Mouse (Mus musculus): Measurements from ENCODE around the gene Hsp90ab1. TPM values are rescaled to one million over a fixed set of nuclear protein-coding genes. Genes with fewer than 3 reads are reported as not detected.

Gene Hsp90ab1
- polyA plus RNA-seq, 1 experiment from 2014 or later, result 1,400 TPM

- Histone ChIP-seq H3K27me3 (ENCODE audit: control insufficient read depth, insufficient read depth, low read length) (no peaks in the 10 kb centered on the region), H3K27ac (ENCODE audit: low read length) (peak overlapping the region; percentile 60; the same call in 1 of the 2 replicates), H3K36me3 (ENCODE audit: control insufficient read depth, insufficient read depth, low read length) (no peaks in the 10 kb centered on the region), H3K4me2 (ENCODE audit: low read depth, low read length) (no peak overlapping the region), H3K9ac (ENCODE audit: low read length) (no peak overlapping the region), H3K9me3 (replicated peaks; ENCODE audit: control insufficient read depth, low read length) (no peaks in the 10 kb centered on the region), H3K4me3 (replicated peaks; ENCODE audit: low read length) (no peak overlapping the region), H3K4me1 (ENCODE audit: control insufficient read depth, insufficient read depth, low read length) (0 out of 2 replicates have a peak, but pooled peaks cover 5% of the 10 kb centered on the region)
- peak; percentile 47 for ATAC-seq (ENCODE audit: insufficient read depth, low FRiP score)
- 35% methylated on average over 5 of the region's 5 CpGs for WGBS
These were observed 37.2 kb upstream of the Hsp90ab1 start for GRCm38 (mm10) chr17:45610144-45610866.

- Histone ChIP-seq H3K27ac (ENCODE audit: low read length) (no peak overlapping the region), H3K4me1 (ENCODE audit: control insufficient read depth, insufficient read depth, low read length) (0 out of 2 replicates have a peak, but pooled peaks cover 5% of the 10 kb centered on the region), H3K36me3 (ENCODE audit: control insufficient read depth, insufficient read depth, low read length) (no peaks in the 10 kb centered on the region), H3K4me2 (ENCODE audit: low read depth, low read length) (no peak overlapping the region), H3K4me3 (replicated peaks; ENCODE audit: low read length) (no peak overlapping the region), H3K27me3 (ENCODE audit: control insufficient read depth, insufficient read depth, low read length) (no peaks in the 10 kb centered on the region), H3K9me3 (replicated peaks; ENCODE audit: control insufficient read depth, low read length) (no peaks in the 10 kb centered on the region), H3K9ac (ENCODE audit: low read length) (no peak overlapping the region)
- ATAC-seq (ENCODE audit: insufficient read depth, low FRiP score), result no peak
- WGBS, result 87% methylated on average over 4 of the region's 4 CpGs
These were observed 35.3 kb upstream of the Hsp90ab1 start for GRCm38 (mm10) chr17:45608396-45608795.

GRCm38 (mm10) chr17:45606992-45607879 lies 34.2 kb upstream of the Hsp90ab1 start:
- H3K9me3 ChIP-seq (replicated peaks; ENCODE audit: control insufficient read depth, low read length), result no peaks in the 10 kb centered on the region
- no peak for ATAC-seq (ENCODE audit: insufficient read depth, low FRiP score)
- H3K4me1 ChIP-seq (ENCODE audit: control insufficient read depth, insufficient read depth, low read length), result peaks cover 5% of the 10 kb centered on the region; the same call in 1 of the 2 replicates
- H3K27me3 ChIP-seq (ENCODE audit: control insufficient read depth, insufficient read depth, low read length), result no peaks in the 10 kb centered on the region
- H3K36me3 ChIP-seq (ENCODE audit: control insufficient read depth, insufficient read depth, low read length), result no peaks in the 10 kb centered on the region
- no peak overlapping the region for H3K4me2 ChIP-seq (ENCODE audit: low read depth, low read length)
- no peak overlapping the region for H3K27ac ChIP-seq (ENCODE audit: low read length)
- no peak overlapping the region for H3K9ac ChIP-seq (ENCODE audit: low read length)
- 75% methylated on average over 15 of the region's 15 CpGs for WGBS
- no peak overlapping the region for H3K4me3 ChIP-seq (replicated peaks; ENCODE audit: low read length)

DNA sequence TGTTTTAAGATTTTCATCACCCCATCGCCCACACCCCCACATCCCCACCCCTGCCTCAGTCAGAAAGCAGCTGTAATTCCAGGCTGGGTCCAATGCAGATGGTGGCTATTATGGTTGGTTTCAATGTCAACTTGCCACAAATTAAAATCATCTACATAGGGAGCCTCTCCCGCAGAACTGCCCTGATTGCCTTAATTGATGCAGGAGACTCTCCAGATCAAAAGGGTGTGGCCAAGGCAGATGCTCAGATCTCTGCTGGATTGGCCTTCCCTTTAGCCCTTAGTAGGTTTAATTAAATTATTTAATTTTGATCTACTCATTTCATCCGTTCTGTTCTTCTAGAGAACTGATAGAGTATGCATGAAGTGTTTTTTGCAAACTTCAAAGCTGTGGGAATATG lies 29.9 kb upstream of the Hsp90ab1 start:
- WGBS, result 80% methylated on average over 3 of the region's 3 CpGs
- Histone ChIP-seq H3K36me3 (ENCODE audit: control insufficient read depth, insufficient read depth, low read length) (no peaks in the 10 kb centered on the region), H3K9me3 (replicated peaks; ENCODE audit: control insufficient read depth, low read length) (no peaks in the 10 kb centered on the region), H3K9ac (ENCODE audit: low read length) (no peak overlapping the region), H3K4me1 (ENCODE audit: control insufficient read depth, insufficient read depth, low read length) (peaks cover 27% of the 10 kb centered on the region), H3K4me2 (ENCODE audit: low read depth, low read length) (no peak overlapping the region), H3K27me3 (ENCODE audit: control insufficient read depth, insufficient read depth, low read length) (0 out of 2 replicates have a peak, but pooled peaks cover 3% of the 10 kb centered on the region), H3K27ac (ENCODE audit: low read length) (no peak overlapping the region), H3K4me3 (replicated peaks; ENCODE audit: low read length) (no peak overlapping the region)
- no peak for ATAC-seq (ENCODE audit: insufficient read depth, low FRiP score)

GRCm38 (mm10) chr17:45601877-45602304 lies 28.8 kb upstream of the Hsp90ab1 start, which contains the start of gene Mymx:
TSS of gene Mymx (minus strand) at chr17:45602102.
- Histone ChIP-seq H3K9me3 (replicated peaks; ENCODE audit: control insufficient read depth, low read length) (no peaks in the 10 kb centered on the region), H3K4me3 (replicated peaks; ENCODE audit: low read length) (no peak within 1 kb of the TSS), H3K4me2 (ENCODE audit: low read depth, low read length) (no peak within 1 kb of the TSS), H3K27ac (ENCODE audit: low read length) (no peak within 1 kb of the TSS), H3K9ac (ENCODE audit: low read length) (peak within 1 kb of the TSS; percentile 2; the same call in 1 of the 2 replicates), H3K36me3 (ENCODE audit: control insufficient read depth, insufficient read depth, low read length) (no peaks in the 10 kb centered on the region), H3K27me3 (ENCODE audit: control insufficient read depth, insufficient read depth, low read length) (0 out of 2 replicates have a peak, but pooled peaks cover 3% of the 10 kb centered on the region), H3K4me1 (ENCODE audit: control insufficient read depth, insufficient read depth, low read length) (peaks cover 32% of the 10 kb centered on the region)
- no peak for ATAC-seq (ENCODE audit: insufficient read depth, low FRiP score)
- 39% methylated on average over 6 of the region's 6 CpGs for WGBS

GRCm38 (mm10) chr17:45601325-45601724 lies 28.3 kb upstream of the Hsp90ab1 start:
- 0 out of 2 replicates have a peak overlapping the region, but pooled peaks have one; percentile 2 for H3K9ac ChIP-seq (ENCODE audit: low read length)

GRCm38 (mm10) chr17:45600267-45600666 lies 27.2 kb upstream of the Hsp90ab1 start:
- Histone ChIP-seq H3K36me3 (ENCODE audit: control insufficient read depth, insufficient read depth, low read length) (no peaks in the 10 kb centered on the region), H3K9ac (ENCODE audit: low read length) (no peak overlapping the region), H3K27me3 (ENCODE audit: control insufficient read depth, insufficient read depth, low read length) (0 out of 2 replicates have a peak, but pooled peaks cover 3% of the 10 kb centered on the region), H3K4me3 (replicated peaks; ENCODE audit: low read length) (no peak overlapping the region), H3K27ac (ENCODE audit: low read length) (no peak overlapping the region), H3K4me2 (ENCODE audit: low read depth, low read length) (no peak overlapping the region), H3K9me3 (replicated peaks; ENCODE audit: control insufficient read depth, low read length) (no peaks in the 10 kb centered on the region), H3K4me1 (ENCODE audit: control insufficient read depth, insufficient read depth, low read length) (peaks cover 42% of the 10 kb centered on the region)
- 70% methylated on average over 8 of the region's 8 CpGs for WGBS
- ATAC-seq (ENCODE audit: insufficient read depth, low FRiP score), result no peak

More at GRCm38 (mm10) chr17:45601325-45601724, 28.3 kb upstream of the Hsp90ab1 start:
- H3K27ac ChIP-seq (ENCODE audit: low read length), result no peak overlapping the region
- H3K36me3 ChIP-seq (ENCODE audit: control insufficient read depth, insufficient read depth, low read length), result no peaks in the 10 kb centered on the region
- ATAC-seq (ENCODE audit: insufficient read depth, low FRiP score), result no peak
- WGBS, result 26% methylated on average over 22 of the region's 22 CpGs
- H3K4me3 ChIP-seq (replicated peaks; ENCODE audit: low read length), result no peak overlapping the region
- H3K27me3 ChIP-seq (ENCODE audit: control insufficient read depth, insufficient read depth, low read length), result 0 out of 2 replicates have a peak, but pooled peaks cover 3% of the 10 kb centered on the region
- H3K9me3 ChIP-seq (replicated peaks; ENCODE audit: control insufficient read depth, low read length), result no peaks in the 10 kb centered on the region
- no peak overlapping the region for H3K4me2 ChIP-seq (ENCODE audit: low read depth, low read length)
- H3K4me1 ChIP-seq (ENCODE audit: control insufficient read depth, insufficient read depth, low read length), result peaks cover 37% of the 10 kb centered on the region

GRCm38 (mm10) chr17:45599446-45600242 lies 26.6 kb upstream of the Hsp90ab1 start, which contains the start of gene Slc29a1:
TSS of gene Slc29a1 (minus strand) at chr17:45599606.
- ATAC-seq (ENCODE audit: insufficient read depth, low FRiP score), result peak; percentile 78
- 0 out of 2 replicates have a peak, but pooled peaks cover 3% of the 10 kb centered on the region for H3K27me3 ChIP-seq (ENCODE audit: control insufficient read depth, insufficient read depth, low read length)
- H3K4me1 ChIP-seq (ENCODE audit: control insufficient read depth, insufficient read depth, low read length), result peaks cover 45% of the 10 kb centered on the region
- H3K27ac ChIP-seq (ENCODE audit: low read length), result peak within 1 kb of the TSS; percentile 69
- no peaks in the 10 kb centered on the region for H3K36me3 ChIP-seq (ENCODE audit: control insufficient read depth, insufficient read depth, low read length)
- H3K4me2 ChIP-seq (ENCODE audit: low read depth, low read length), result peak within 1 kb of the TSS; percentile 73
- H3K9ac ChIP-seq (ENCODE audit: low read length), result peak within 1 kb of the TSS; percentile 62
- WGBS, result 17% methylated on average over 32 of the region's 32 CpGs
- H3K9me3 ChIP-seq (replicated peaks; ENCODE audit: control insufficient read depth, low read length), result no peaks in the 10 kb centered on the region
- H3K4me3 ChIP-seq (replicated peaks; ENCODE audit: low read length), result peak within 1 kb of the TSS; percentile 42
